Mouse (Mus musculus): Measurements from ENCODE around the gene Mdk. TPM values are rescaled to one million over a fixed set of nuclear protein-coding genes. Genes with fewer than 3 reads are reported as not detected.

Mdk gene
- polyA plus RNA-seq (2012; ENCODE audit: insufficient read depth, insufficient read length, low replicate concordance, missing spikeins): not detected in 2 replicates

GRCm38 (mm10) chr2:91932160-91932711 lies at the start of gene Mdk:
Mdk (minus strand) TSS chr2:91932297.
- TF ChIP-seq POLR2A (IDR thresholded peaks at IDR 0.05; ENCODE audit: insufficient read depth, low read depth, low read length) (no peak), CTCF (IDR thresholded peaks at IDR 0.05; ENCODE audit: insufficient read depth, low read depth, low read length) (no peak)
- peak within 1 kb of the TSS; percentile 27; the same call in 1 of the 2 replicates for H3K27ac ChIP-seq (ENCODE audit: insufficient read depth, low read depth, low read length)
- peak within 1 kb of the TSS; percentile 22 for H3K4me3 ChIP-seq (ENCODE audit: insufficient read depth, low read depth, low read length)
- WGBS: 25% methylated on average over 16 of the region's 16 CpGs
- peaks cover 79% of the 10 kb centered on the region for H3K4me1 ChIP-seq (ENCODE audit: control insufficient read depth, insufficient read depth, low read length)

GRCm38 (mm10) chr2:91980830-91981229 lies 48.7 kb upstream of the Mdk start:
- no peak overlapping the region for H3K4me3 ChIP-seq (ENCODE audit: insufficient read depth, low read depth, low read length)
- TF ChIP-seq POLR2A (IDR thresholded peaks at IDR 0.05; ENCODE audit: insufficient read depth, low read depth, low read length): no peak
- no peak for TF ChIP-seq CTCF (IDR thresholded peaks at IDR 0.05; ENCODE audit: insufficient read depth, low read depth, low read length)
- 82% methylated on average over 5 of the region's 5 CpGs for WGBS
- peaks cover 17% of the 10 kb centered on the region for H3K4me1 ChIP-seq (ENCODE audit: control insufficient read depth, insufficient read depth, low read length)
- no peak overlapping the region for H3K27ac ChIP-seq (ENCODE audit: insufficient read depth, low read depth, low read length)

GRCm38 (mm10) chr2:91980245-91980644 lies 48.1 kb upstream of the Mdk start:
- Histone ChIP-seq H3K4me3 (ENCODE audit: insufficient read depth, low read depth, low read length) (no peak overlapping the region), H3K27ac (ENCODE audit: insufficient read depth, low read depth, low read length) (no peak overlapping the region), H3K4me1 (ENCODE audit: control insufficient read depth, insufficient read depth, low read length) (peaks cover 23% of the 10 kb centered on the region)
- TF ChIP-seq POLR2A (IDR thresholded peaks at IDR 0.05; ENCODE audit: insufficient read depth, low read depth, low read length) (no peak), CTCF (IDR thresholded peaks at IDR 0.05; ENCODE audit: insufficient read depth, low read depth, low read length) (no peak)
- 46% methylated on average over 4 of the region's 4 CpGs for WGBS

- no peak for TF ChIP-seq CTCF (IDR thresholded peaks at IDR 0.05; ENCODE audit: insufficient read depth, low read depth, low read length)
- no peak for TF ChIP-seq POLR2A (IDR thresholded peaks at IDR 0.05; ENCODE audit: insufficient read depth, low read depth, low read length)
- peaks cover 27% of the 10 kb centered on the region for H3K4me1 ChIP-seq (ENCODE audit: control insufficient read depth, insufficient read depth, low read length)
- H3K4me3 ChIP-seq (ENCODE audit: insufficient read depth, low read depth, low read length): no peak overlapping the region
- 27% methylated on average over 2 of the region's 2 CpGs for WGBS
- H3K27ac ChIP-seq (ENCODE audit: insufficient read depth, low read depth, low read length): peak overlapping the region; percentile 38; the same call in 1 of the 2 replicates
Observed at GRCm38 (mm10) chr2:91978547-91978946, 46.5 kb upstream of the Mdk start.

GRCm38 (mm10) chr2:91977960-91978359 lies 45.9 kb upstream of the Mdk start:
- Histone ChIP-seq H3K4me1 (ENCODE audit: control insufficient read depth, insufficient read depth, low read length) (peaks cover 29% of the 10 kb centered on the region), H3K4me3 (ENCODE audit: insufficient read depth, low read depth, low read length) (no peak overlapping the region), H3K27ac (ENCODE audit: insufficient read depth, low read depth, low read length) (peak overlapping the region; percentile 38; the same call in 1 of the 2 replicates)
- TF ChIP-seq CTCF (IDR thresholded peaks at IDR 0.05; ENCODE audit: insufficient read depth, low read depth, low read length) (no peak), POLR2A (IDR thresholded peaks at IDR 0.05; ENCODE audit: insufficient read depth, low read depth, low read length) (no peak)
- WGBS: 79% methylated on average over 4 of the region's 4 CpGs

- Histone ChIP-seq H3K4me3 (ENCODE audit: insufficient read depth, low read depth, low read length) (peak within 1 kb of the TSS; percentile 54), H3K27ac (ENCODE audit: insufficient read depth, low read depth, low read length) (peak within 1 kb of the TSS; percentile 29), H3K4me1 (ENCODE audit: control insufficient read depth, insufficient read depth, low read length) (peaks cover 46% of the 10 kb centered on the region)
- WGBS: 3% methylated on average over 79 of the region's 79 CpGs
- TF ChIP-seq POLR2A (IDR thresholded peaks at IDR 0.05; ENCODE audit: insufficient read depth, low read depth, low read length): no peak
Observed at GRCm38 (mm10) chr2:91975581-91976541, 43.8 kb upstream of the Mdk start, which contains the start of gene Dgkz. Dgkz (minus strand) TSS chr2:91975864.

GRCm38 (mm10) chr2:91973416-91974135 lies 41.5 kb upstream of the Mdk start:
- Histone ChIP-seq H3K27ac (ENCODE audit: insufficient read depth, low read depth, low read length) (peak overlapping the region; percentile 63), H3K4me1 (ENCODE audit: control insufficient read depth, insufficient read depth, low read length) (peaks cover 46% of the 10 kb centered on the region), H3K4me3 (ENCODE audit: insufficient read depth, low read depth, low read length) (no peak overlapping the region)
- 35% methylated on average over 7 of the region's 7 CpGs for WGBS
- TF ChIP-seq CTCF (IDR thresholded peaks at IDR 0.05; ENCODE audit: insufficient read depth, low read depth, low read length): no peak
- no peak for TF ChIP-seq POLR2A (IDR thresholded peaks at IDR 0.05; ENCODE audit: insufficient read depth, low read depth, low read length)

- no peak for TF ChIP-seq POLR2A (IDR thresholded peaks at IDR 0.05; ENCODE audit: insufficient read depth, low read depth, low read length)
- 41% methylated on average over 13 of the region's 13 CpGs for WGBS
- Histone ChIP-seq H3K4me3 (ENCODE audit: insufficient read depth, low read depth, low read length) (no peak overlapping the region), H3K27ac (ENCODE audit: insufficient read depth, low read depth, low read length) (peak overlapping the region; percentile 93), H3K4me1 (ENCODE audit: control insufficient read depth, insufficient read depth, low read length) (peaks cover 48% of the 10 kb centered on the region)
Observed at GRCm38 (mm10) chr2:91972121-91972566, 40.0 kb upstream of the Mdk start.

Measured in olfactory bulb, adult 2 months (tissue).